Mouse (Mus musculus) activated CD4-positive, CD25-positive, alpha-beta regulatory T cell (primary cell): Measurements from ENCODE around the gene Pdhx. TPM values are rescaled to one million over a fixed set of nuclear protein-coding genes. Genes with fewer than 3 reads are reported as not detected.

ENCODE experiments used
- polyA plus RNA-seq, 2 experiments: library from polyadenylated mRNA; unstranded; fragments of 100-300 nt; shearing (Covaris generic); gene quantifications; one replicate each; pipeline ENCODE4 v1.2.1; 2017

Pdhx gene
- 10 to 100 TPM; 19.9 to 22.3 TPM for polyA plus RNA-seq

GRCm38 (mm10) chr2:103073219-103073982, at the start of gene Pdhx, which contains the start of gene Apip:
Gene Pdhx, minus strand, starts transcription at chr2:103073513.
Gene Apip, plus strand, starts transcription at chr2:103073675.

Other genes with a start within 250 kb of the Pdhx start
- gene Cd44, start 171.8 kb downstream of the Pdhx start, polyA plus RNA-seq = 10 to 100 TPM; 56.0 to 77.1 TPM
- gene Apip, start 162 bp upstream of the Pdhx start, polyA plus RNA-seq = 10 to 100 TPM; 25.5 to 29.7 TPM
- gene Ehf, start 229.8 kb upstream of the Pdhx start, polyA plus RNA-seq = under 1 TPM in 1 of 2 experiments, not detected in 1; 0.88 TPM